Mouse (Mus musculus) myocyte (in vitro differentiated cells): ENCODE results near the gene Rhbdl2. TPM values are rescaled to one million over a fixed set of nuclear protein-coding genes. Genes with fewer than 3 reads are reported as not detected.

Experiments
- H3K27me3 ChIP-seq: one replicate; pipeline ENCODE4 v1.6.1; 2011; ENCODE audit not compliant: control insufficient read depth, insufficient read depth, insufficient read length
- H3K36me3 ChIP-seq: one replicate; pipeline ENCODE4 v1.6.1; 2011; ENCODE audit not compliant: control insufficient read depth, insufficient read depth
- H3K4me2 ChIP-seq: one replicate; pipeline ENCODE4 v1.6.1; 2011; ENCODE audit warnings: low read depth, control low read depth
- H3K4me3 ChIP-seq: one replicate; pipeline ENCODE4 v1.5.1; 2011; ENCODE audit warnings: mild to moderate bottlenecking, control low read depth, moderate library complexity
- H3K79me2 ChIP-seq: one replicate; pipeline ENCODE4 v1.6.1; 2011; ENCODE audit not compliant: control insufficient read depth, insufficient read depth
- H3ac ChIP-seq: one replicate; pipeline ENCODE4 v1.6.1; 2011; ENCODE audit not compliant: control insufficient read depth, insufficient read length
- CEBPB ChIP-seq: IDR thresholded peaks from 2 replicates; pipeline ENCODE4 v1.6.1; 2011; ENCODE audit warnings: mild to moderate bottlenecking, moderate library complexity; ENCODE audit not compliant: poor library complexity, insufficient read depth, severe bottlenecking
- E2F4 ChIP-seq: IDR thresholded peaks from one replicate; pipeline ENCODE4 v1.6.1; 2011; ENCODE audit warnings: mild to moderate bottlenecking, control low read depth, moderate library complexity; ENCODE audit not compliant: insufficient read depth
- MAX ChIP-seq: IDR thresholded peaks from one replicate; pipeline ENCODE4 v1.6.1; 2011; ENCODE audit warnings: low read depth, mild to moderate bottlenecking, control low read depth
- MYOD1 ChIP-seq, 3 experiments: IDR thresholded peaks; one replicate each; pipeline ENCODE4 v1.6.1; 2011; ENCODE audit warnings: control low read depth in 2 of 3, low read depth in 2 of 3, mild to moderate bottlenecking in 2 of 3, moderate library complexity in 1 of 3; ENCODE audit not compliant: insufficient read length in 2 of 3, control insufficient read depth in 1 of 3
- MYOG ChIP-seq, 3 experiments: IDR thresholded peaks; one replicate each; pipeline ENCODE4 v1.6.1; 2011; ENCODE audit warnings: control low read depth in 2 of 3, low read depth in 2 of 3, mild to moderate bottlenecking in 2 of 3; ENCODE audit not compliant: insufficient read length in 2 of 3, control insufficient read depth in 1 of 3, insufficient read depth in 1 of 3
- POLR2A ChIP-seq: IDR thresholded peaks from one replicate; pipeline ENCODE4 v1.6.1; 2011; ENCODE audit warnings: low read depth, mild to moderate bottlenecking, control low read depth, moderate library complexity; ENCODE audit not compliant: insufficient read length
- POLR2AphosphoS2 ChIP-seq: IDR thresholded peaks from one replicate; pipeline ENCODE4 v1.6.1; 2011; ENCODE audit warnings: low read depth, control low read depth; ENCODE audit not compliant: insufficient read length
- REST ChIP-seq: IDR thresholded peaks from one replicate; pipeline ENCODE4 v1.6.1; 2011; ENCODE audit warnings: mild to moderate bottlenecking, control low read depth, moderate library complexity; ENCODE audit not compliant: insufficient read depth, insufficient read length
- SRF ChIP-seq: IDR thresholded peaks from one replicate; pipeline ENCODE4 v1.6.1; 2011; ENCODE audit warnings: low read depth; ENCODE audit not compliant: control insufficient read depth, insufficient read length
- TCF12 ChIP-seq: IDR thresholded peaks from one replicate; pipeline ENCODE4 v1.6.1; 2011; ENCODE audit warnings: mild to moderate bottlenecking, control low read depth; ENCODE audit not compliant: poor library complexity, insufficient read depth, severe bottlenecking
- TCF3 ChIP-seq: IDR thresholded peaks from one replicate; pipeline ENCODE4 v1.6.1; 2011; ENCODE audit warnings: low read depth, control low read depth; ENCODE audit not compliant: insufficient read length
- USF1 ChIP-seq: IDR thresholded peaks from one replicate; pipeline ENCODE4 v1.6.1; 2011; ENCODE audit warnings: low read depth, mild to moderate bottlenecking, control low read depth, moderate library complexity
- polyA plus RNA-seq: library from polyadenylated mRNA; unstranded; fragments of >200 nt; fragmentation: generic; extraction: Trizol; gene quantifications from one replicate; pipeline ENCODE4 v1.2.1, GENCODE M21; 2012; ENCODE audit warnings: missing spikeins

The Rhbdl2 gene
- polyA plus RNA-seq, 1 experiment: 2.7 TPM

DNA sequence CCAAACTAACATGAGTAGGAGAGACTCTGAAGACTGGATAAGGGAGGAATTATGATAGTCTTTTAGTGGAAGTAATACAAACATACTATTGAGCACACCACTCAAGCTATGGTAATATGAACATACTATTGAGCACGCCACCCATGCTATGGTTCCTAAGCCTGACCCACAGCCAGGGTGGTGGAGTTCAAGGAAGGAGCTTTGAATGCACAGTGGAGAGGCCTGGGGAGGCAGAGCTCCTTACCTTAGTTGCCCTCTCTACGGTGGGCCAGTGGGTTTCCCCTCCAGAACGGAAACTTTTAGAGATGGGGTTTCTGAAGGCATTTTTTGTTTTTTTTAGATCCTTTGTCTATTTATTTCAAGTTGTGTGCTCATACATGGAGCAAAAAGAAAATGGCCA is 9.7 kb downstream of the Rhbdl2 start:
- H3K4me2 ChIP-seq: no peak overlapping the region

DNA sequence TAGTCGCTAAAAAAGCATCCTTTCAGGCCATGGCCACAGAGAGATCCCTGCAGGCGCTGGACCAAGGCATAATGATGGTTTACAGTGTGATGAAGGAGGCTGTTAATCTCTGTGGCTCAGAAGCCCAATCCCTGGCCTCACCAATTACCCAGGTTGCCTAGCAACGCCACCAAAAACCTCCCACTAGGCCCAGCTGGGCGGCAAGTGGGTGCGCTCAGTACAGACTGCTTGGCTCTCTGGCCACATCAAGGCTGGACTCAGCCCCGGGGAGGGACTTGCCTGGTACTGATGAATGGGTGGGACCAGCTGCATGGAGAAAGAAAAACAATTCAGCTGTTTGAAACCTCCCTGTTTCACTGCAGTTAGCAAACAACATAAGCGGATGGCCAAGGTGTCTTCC is 10.2 kb downstream of the Rhbdl2 start:
- H3ac ChIP-seq: no peak overlapping the region
- no peaks in the 10 kb centered on the region for H3K27me3 ChIP-seq
- no peak for TF ChIP-seq POLR2A
- TF ChIP-seq E2F4: no peak
- TF ChIP-seq MYOD1 (IDR thresholded peaks at IDR 0.05; ENCODE audit: control insufficient read depth in 1 of 3, insufficient read length in 2 of 3, low read depth in 2 of 3): peak in 2 of 3 experiments; percentile 16 to 26
- peak in 1 of 3 experiments; percentile 23 for TF ChIP-seq MYOG (IDR thresholded peaks at IDR 0.05; ENCODE audit: control insufficient read depth in 1 of 3, insufficient read depth in 1 of 3, insufficient read length in 2 of 3, low read depth in 2 of 3)
- no peaks in the 10 kb centered on the region for H3K36me3 ChIP-seq
- H3K79me2 ChIP-seq: no peaks in the 10 kb centered on the region
- H3K4me2 ChIP-seq: no peak overlapping the region
- no peak overlapping the region for H3K4me3 ChIP-seq

More for the DNA sequence above, 9.7 kb downstream of the Rhbdl2 start:
- no peaks in the 10 kb centered on the region for H3K36me3 ChIP-seq
- H3K4me3 ChIP-seq: no peak overlapping the region
- H3K79me2 ChIP-seq: no peaks in the 10 kb centered on the region
- H3K27me3 ChIP-seq: no peaks in the 10 kb centered on the region
- TF ChIP-seq TCF3 (no peak), TCF12 (no peak), MYOD1 (IDR thresholded peaks at IDR 0.05; ENCODE audit: control insufficient read depth in 1 of 3, insufficient read length in 2 of 3, low read depth in 2 of 3) (no peak), CEBPB (no peak), POLR2A (no peak), MAX (no peak), POLR2AphosphoS2 (no peak), SRF (no peak), REST (no peak)
- H3ac ChIP-seq: no peak overlapping the region

GRCm38 (mm10) chr4:123803642-123804041 is 16.0 kb downstream of the Rhbdl2 start:
- Histone ChIP-seq H3K79me2 (no peaks in the 10 kb centered on the region), H3ac (no peak overlapping the region), H3K4me3 (no peak overlapping the region), H3K4me2 (peak overlapping the region; percentile 52), H3K27me3 (no peaks in the 10 kb centered on the region), H3K36me3 (no peaks in the 10 kb centered on the region)
- TF ChIP-seq MYOG (IDR thresholded peaks at IDR 0.05; ENCODE audit: control insufficient read depth in 1 of 3, insufficient read depth in 1 of 3, insufficient read length in 2 of 3, low read depth in 2 of 3) (peak in 2 of 3 experiments; percentile 41 to 60), TCF12 (no peak), USF1 (no peak), MYOD1 (IDR thresholded peaks at IDR 0.05; ENCODE audit: control insufficient read depth in 1 of 3, insufficient read length in 2 of 3, low read depth in 2 of 3) (peak in 2 of 3 experiments; percentile 30 to 65), POLR2AphosphoS2 (no peak), E2F4 (no peak)

DNA sequence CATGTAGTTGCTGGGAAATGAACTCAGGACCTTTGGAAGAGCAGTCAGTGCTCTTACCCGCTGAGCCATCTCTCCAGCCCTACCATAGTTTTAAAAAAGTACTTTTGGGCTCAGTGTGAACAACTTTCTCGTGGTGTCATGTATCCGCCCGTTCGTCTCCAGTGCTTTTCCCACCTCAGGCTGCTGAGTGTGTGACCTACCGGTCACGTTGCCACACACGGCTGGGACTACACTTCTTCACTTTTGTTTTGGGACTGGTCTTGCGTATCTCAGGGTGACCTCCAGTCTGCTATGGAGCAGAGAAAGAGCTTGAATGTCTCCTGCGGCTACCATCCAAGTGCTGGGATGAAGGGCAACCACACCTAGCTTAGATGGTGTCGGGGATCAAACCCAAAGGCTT is 20.6 kb downstream of the Rhbdl2 start:
- no peak overlapping the region for H3ac ChIP-seq
- no peak overlapping the region for H3K4me3 ChIP-seq
- H3K4me2 ChIP-seq: no peak overlapping the region
- TF ChIP-seq CEBPB (no peak), SRF (no peak), E2F4 (no peak), USF1 (no peak), TCF3 (no peak), MYOG (IDR thresholded peaks at IDR 0.05; ENCODE audit: control insufficient read depth in 1 of 3, insufficient read depth in 1 of 3, insufficient read length in 2 of 3, low read depth in 2 of 3) (no peak), POLR2AphosphoS2 (no peak), MAX (no peak), POLR2A (no peak), TCF12 (no peak), MYOD1 (IDR thresholded peaks at IDR 0.05; ENCODE audit: control insufficient read depth in 1 of 3, insufficient read length in 2 of 3, low read depth in 2 of 3) (no peak), REST (no peak)
- no peaks in the 10 kb centered on the region for H3K79me2 ChIP-seq
- H3K27me3 ChIP-seq: no peaks in the 10 kb centered on the region
- no peaks in the 10 kb centered on the region for H3K36me3 ChIP-seq

- Histone ChIP-seq H3K79me2 (no peaks in the 10 kb centered on the region), H3K4me2 (peak overlapping the region; percentile 1), H3K4me3 (no peak overlapping the region), H3K27me3 (no peaks in the 10 kb centered on the region), H3ac (no peak overlapping the region), H3K36me3 (no peaks in the 10 kb centered on the region)
- TF ChIP-seq TCF3 (no peak), MYOD1 (IDR thresholded peaks at IDR 0.05; ENCODE audit: control insufficient read depth in 1 of 3, insufficient read length in 2 of 3, low read depth in 2 of 3) (peak in 1 of 3 experiments; percentile 60), SRF (no peak), POLR2A (no peak), MAX (no peak), USF1 (no peak), TCF12 (no peak), MYOG (IDR thresholded peaks at IDR 0.05; ENCODE audit: control insufficient read depth in 1 of 3, insufficient read depth in 1 of 3, insufficient read length in 2 of 3, low read depth in 2 of 3) (peak in 1 of 3 experiments; percentile 59)
Measured at GRCm38 (mm10) chr4:123810475-123811295, 23.0 kb downstream of the Rhbdl2 start.
